15 mouse cellular contexts compared by ENCODE assay signal in genomic region chr2:27780162-27780561, GRCm38 (mm10).
"Had no signal": no experiment of that assay in that cellular context is flagged by ENCODE, and none has a peak within 500 bp of the region (broad histone marks: within the 10 kb centered on the region; RNA-seq: fewer than 3 reads in every experiment).

No protein-coding gene starts in this region.

- H3K27ac ChIP-seq: kidney, embryonic 15.5 days; left cerebral cortex, adult 2 months; liver, embryonic 14.5 days; macrophage; midbrain, embryonic 12.5 days; midbrain, embryonic 15.5 days had no signal

- DNase-seq: kidney, adult 11 months; kidney, adult 8-10 months; kidney, postnatal 10 days; layer of hippocampus, postnatal 36 days; liver, postnatal 0 days; thymus, postnatal 25 days had no signal

- ATAC-seq: liver, postnatal 0 days; lung, postnatal 0 days; midbrain, embryonic 15.5 days had no signal

- H3K4me1 ChIP-seq: midbrain, embryonic 12.5 days; midbrain, embryonic 15.5 days had no signal

- H3K9ac ChIP-seq: kidney, embryonic 15.5 days; liver, embryonic 14.5 days; liver, postnatal 0 days; lung, embryonic 14.5 days; midbrain, embryonic 12.5 days; midbrain, embryonic 15.5 days had no signal

- H3K4me2 ChIP-seq: kidney, embryonic 15.5 days; liver, embryonic 11.5 days; lung, embryonic 14.5 days; midbrain, embryonic 12.5 days; midbrain, embryonic 15.5 days had no signal

- H3K27me3 ChIP-seq: kidney, embryonic 15.5 days; midbrain, embryonic 12.5 days; midbrain, embryonic 15.5 days had no signal

- H3K4me3 ChIP-seq: kidney, embryonic 15.5 days; left cerebral cortex, adult 2 months; midbrain, embryonic 12.5 days; midbrain, embryonic 15.5 days had no signal

- H3K36me3 ChIP-seq: kidney, embryonic 15.5 days; midbrain, embryonic 12.5 days; midbrain, embryonic 15.5 days had no signal

- H3K9me3 ChIP-seq: kidney, embryonic 15.5 days; midbrain, embryonic 12.5 days; midbrain, embryonic 15.5 days had no signal
